Mouse (Mus musculus) olfactory bulb, adult 2 months (tissue): Measurements from ENCODE around the gene Kif5a.

Experiments used
- CTCF ChIP-seq: fragments of 200-500 bp; IDR thresholded peaks from 2 replicates; pipeline ENCODE4 v1.5.1; 2012; ENCODE audit warnings: low read depth, mild to moderate bottlenecking, low read length, moderate library complexity; ENCODE audit not compliant: insufficient read depth
- POLR2A ChIP-seq: fragments of 200-500 bp; IDR thresholded peaks from 2 replicates; pipeline ENCODE4 v1.6.1; 2012; ENCODE audit warnings: mild to moderate bottlenecking, low read depth, low read length, moderate library complexity; ENCODE audit not compliant: insufficient read depth

GRCm38 (mm10) chr10:127312356-127312676, 49.2 kb upstream of the Kif5a start:
- TF ChIP-seq CTCF: peak; percentile 75; the same call in 1 of the 2 replicates
- no peak for TF ChIP-seq POLR2A
